In genomic region chr2:45904090-45904489, GRCm38 (mm10) we compare ENCODE assay signal across 25 mouse cellular contexts.
DNase-seq lines count a peak whose midpoint lies in the region; ATAC-seq lines count a peak whose summit lies in the region.
"Had no signal": no experiment of that assay in that cellular context is flagged by ENCODE, and none has a peak within 500 bp of the region (broad histone marks: within the 10 kb centered on the region; RNA-seq: fewer than 3 reads in every experiment).

No protein-coding gene starts in this region.

- H3K4me2 ChIP-seq in kidney, embryonic 16.5 days (replicated peaks; ENCODE audit: low read depth, low read length) = no peak overlapping the region
- H3K4me2 ChIP-seq in lung, embryonic 15.5 days = no peak overlapping the region
- H3K4me2 ChIP-seq: embryonic facial prominence, embryonic 13.5 days; forebrain, embryonic 12.5 days; forebrain, embryonic 15.5 days; heart, embryonic 11.5 days; hindbrain, embryonic 13.5 days had no signal

- ATAC-seq in kidney, embryonic 16.5 days (ENCODE audit: low FRiP score, low TSS enrichment) = no peak
- peak; percentile 84; the same call in 1 of the 2 replicates for ATAC-seq in lung, embryonic 15.5 days (ENCODE audit: borderline replicate concordance, extremely low read depth, low FRiP score, low TSS enrichment)
- ATAC-seq: CD4-positive, CD25-positive, alpha-beta regulatory T cell, adult 4 months; hindbrain, embryonic 16.5 days had no signal

- H3K9me3 ChIP-seq in kidney, embryonic 16.5 days (ENCODE audit: low read length) = no peaks in the 10 kb centered on the region
- H3K9me3 ChIP-seq in lung, embryonic 15.5 days = no peaks in the 10 kb centered on the region
- H3K9me3 ChIP-seq: embryonic facial prominence, embryonic 10.5 days; embryonic facial prominence, embryonic 13.5 days; forebrain, embryonic 12.5 days; forebrain, embryonic 15.5 days; hindbrain, embryonic 10.5 days; hindbrain, embryonic 13.5 days had no signal

- 79% methylated on average over 4 of the region's 4 CpGs for WGBS in kidney, embryonic 16.5 days
- WGBS in lung, embryonic 15.5 days = 33% methylated on average over 4 of the region's 4 CpGs

- H3K27ac ChIP-seq in kidney, embryonic 16.5 days (ENCODE audit: low read length) = peak overlapping the region; percentile 43; the same call in 1 of the 2 replicates
- peak overlapping the region; percentile 76 for H3K27ac ChIP-seq in lung, embryonic 15.5 days
- H3K27ac ChIP-seq: embryonic facial prominence, embryonic 10.5 days; embryonic facial prominence, embryonic 13.5 days; forebrain, embryonic 12.5 days; forebrain, embryonic 15.5 days; hindbrain, embryonic 10.5 days; hindbrain, embryonic 13.5 days had no signal

- H3K4me1 ChIP-seq in kidney, embryonic 16.5 days (ENCODE audit: insufficient read depth, low read length) = no peaks in the 10 kb centered on the region
- no peaks in the 10 kb centered on the region for H3K4me1 ChIP-seq in lung, embryonic 15.5 days
- H3K4me1 ChIP-seq: embryonic facial prominence, embryonic 10.5 days; embryonic facial prominence, embryonic 13.5 days; forebrain, embryonic 12.5 days; forebrain, embryonic 15.5 days; hindbrain, embryonic 10.5 days; hindbrain, embryonic 13.5 days had no signal

- H3K27me3 ChIP-seq in kidney, embryonic 16.5 days (ENCODE audit: insufficient read depth, low read length) = no peaks in the 10 kb centered on the region
- H3K27me3 ChIP-seq in lung, embryonic 15.5 days = no peaks in the 10 kb centered on the region
- H3K27me3 ChIP-seq: embryonic facial prominence, embryonic 13.5 days; forebrain, embryonic 12.5 days; forebrain, embryonic 15.5 days; hindbrain, embryonic 13.5 days had no signal

- no peak overlapping the region for H3K9ac ChIP-seq in kidney, embryonic 16.5 days (replicated peaks; ENCODE audit: low read length)
- H3K9ac ChIP-seq in lung, embryonic 15.5 days = no peak overlapping the region
- H3K9ac ChIP-seq: embryonic facial prominence, embryonic 13.5 days; forebrain, embryonic 12.5 days; forebrain, embryonic 15.5 days; hindbrain, embryonic 13.5 days had no signal

- no peak for DNase-seq in kidney, postnatal 25 days
- DNase-seq in lung, adult 18-20 months = no peak
- DNase-seq in lung, postnatal 10 days = peak; percentile 10
- DNase-seq in lung, postnatal 25 days (ENCODE audit: low spot score) = no peak
- DNase-seq: adrenal gland, adult 8-10 months; adrenal gland, postnatal 25 days; cerebellum, adult 11-12 months; cerebellum, adult 8-10 months; cerebellum, postnatal 10 days; cerebellum, postnatal 36 days; gastrocnemius, postnatal 14 days; heart, adult 11 months; heart, postnatal 36 days had no signal

- H3K36me3 ChIP-seq in kidney, embryonic 16.5 days (ENCODE audit: insufficient read depth, low read length) = no peaks in the 10 kb centered on the region
- no peaks in the 10 kb centered on the region for H3K36me3 ChIP-seq in lung, embryonic 15.5 days
- H3K36me3 ChIP-seq: embryonic facial prominence, embryonic 10.5 days; embryonic facial prominence, embryonic 13.5 days; forebrain, embryonic 12.5 days; forebrain, embryonic 15.5 days; hindbrain, embryonic 10.5 days; hindbrain, embryonic 13.5 days had no signal

- H3K4me3 ChIP-seq in kidney, embryonic 16.5 days (ENCODE audit: low read length) = no peak overlapping the region
- no peak overlapping the region for H3K4me3 ChIP-seq in lung, embryonic 15.5 days
- H3K4me3 ChIP-seq: embryonic facial prominence, embryonic 10.5 days; embryonic facial prominence, embryonic 13.5 days; erythroblast, embryonic 14.5 days; forebrain, embryonic 12.5 days; forebrain, embryonic 15.5 days; hindbrain, embryonic 10.5 days; hindbrain, embryonic 13.5 days had no signal
